ENCODE assay signal across 10 mouse cellular contexts in genomic region chr17:15185217-15185616, GRCm38 (mm10).
DNase-seq lines count a peak whose midpoint lies in the region; ATAC-seq and TF ChIP-seq lines count a peak whose summit lies in the region.
"Had no signal": no experiment of that assay in that cellular context is flagged by ENCODE, and none has a peak within 500 bp of the region (broad histone marks: within the 10 kb centered on the region; RNA-seq: fewer than 3 reads in every experiment).

No protein-coding gene starts in this region.

- no peaks in the 10 kb centered on the region for H3K9me3 ChIP-seq in midbrain, embryonic 10.5 days (replicated peaks)
- no peaks in the 10 kb centered on the region; the same call in 1 of the 2 replicates for H3K9me3 ChIP-seq in midbrain, embryonic 16.5 days (replicated peaks; ENCODE audit: control insufficient read depth, low read length, poor library complexity, severe bottlenecking)
- no peaks in the 10 kb centered on the region for H3K9me3 ChIP-seq in forebrain, embryonic 10.5 days
- H3K9me3 ChIP-seq in hindbrain, postnatal 0 days (ENCODE audit: low read length), result no peaks in the 10 kb centered on the region
- H3K9me3 ChIP-seq in heart, embryonic 11.5 days (replicated peaks; ENCODE audit: control insufficient read depth, low read length), result no peaks in the 10 kb centered on the region
- H3K9me3 ChIP-seq: liver, embryonic 13.5 days had no signal

- no peak for DNase-seq in midbrain, embryonic 10.5 days (ENCODE audit: low spot score)
- no peak for DNase-seq in forebrain, embryonic 10.5 days (ENCODE audit: extremely low spot score, low spot score)
- no peak for DNase-seq in hindbrain, postnatal 0 days (ENCODE audit: low spot score)
- DNase-seq in retina, embryonic 14.5 days (ENCODE audit: low spot score), result peak; percentile 82
- no peak for DNase-seq in layer of hippocampus, postnatal 10 days (ENCODE audit: low spot score in 2 of 2)
- DNase-seq: kidney, adult 9 months; liver, embryonic 13.5 days had no signal

- H3K27me3 ChIP-seq in midbrain, embryonic 10.5 days (ENCODE audit: low read depth, poor library complexity, severe bottlenecking), result 0 out of 2 replicates have a peak, but pooled peaks cover 10% of the 10 kb centered on the region
- H3K27me3 ChIP-seq in midbrain, embryonic 16.5 days (ENCODE audit: control insufficient read depth, insufficient read depth, low read depth, low read length), result no peaks in the 10 kb centered on the region
- H3K27me3 ChIP-seq in forebrain, embryonic 10.5 days (ENCODE audit: poor library complexity, severe bottlenecking), result peaks cover 10% of the 10 kb centered on the region
- no peaks in the 10 kb centered on the region for H3K27me3 ChIP-seq in hindbrain, postnatal 0 days (ENCODE audit: insufficient read depth, low read length)
- no peaks in the 10 kb centered on the region for H3K27me3 ChIP-seq in heart, embryonic 11.5 days (ENCODE audit: control insufficient read depth, insufficient read depth, low read length)

- no peaks in the 10 kb centered on the region for H3K36me3 ChIP-seq in midbrain, embryonic 10.5 days
- no peaks in the 10 kb centered on the region for H3K36me3 ChIP-seq in midbrain, embryonic 16.5 days (ENCODE audit: control insufficient read depth, insufficient read depth, low read length)
- no peaks in the 10 kb centered on the region for H3K36me3 ChIP-seq in forebrain, embryonic 10.5 days (replicated peaks)
- no peaks in the 10 kb centered on the region for H3K36me3 ChIP-seq in hindbrain, postnatal 0 days (ENCODE audit: insufficient read depth, low read length)
- H3K36me3 ChIP-seq in heart, embryonic 11.5 days (ENCODE audit: control insufficient read depth, insufficient read depth, low read length), result no peaks in the 10 kb centered on the region
- H3K36me3 ChIP-seq: liver, embryonic 13.5 days had no signal

- H3K4me1 ChIP-seq in midbrain, embryonic 10.5 days, result peaks cover 56% of the 10 kb centered on the region
- H3K4me1 ChIP-seq in midbrain, embryonic 16.5 days (ENCODE audit: control insufficient read depth, insufficient read depth, low read length), result peaks cover 11% of the 10 kb centered on the region
- H3K4me1 ChIP-seq in forebrain, embryonic 10.5 days, result peaks cover 56% of the 10 kb centered on the region
- no peaks in the 10 kb centered on the region; the same call in 1 of the 2 replicates for H3K4me1 ChIP-seq in hindbrain, postnatal 0 days (ENCODE audit: insufficient read depth, low read length)
- no peaks in the 10 kb centered on the region for H3K4me1 ChIP-seq in heart, embryonic 11.5 days (ENCODE audit: control insufficient read depth, insufficient read depth, low read length)
- H3K4me1 ChIP-seq: liver, embryonic 13.5 days had no signal

- H3K27ac ChIP-seq in midbrain, embryonic 10.5 days (replicated peaks), result peak overlapping the region; percentile 60
- no peak overlapping the region for H3K27ac ChIP-seq in midbrain, embryonic 16.5 days (ENCODE audit: low read length)
- H3K27ac ChIP-seq in forebrain, embryonic 10.5 days, result peak overlapping the region; percentile 75
- no peak overlapping the region for H3K27ac ChIP-seq in hindbrain, postnatal 0 days
- no peak overlapping the region for H3K27ac ChIP-seq in heart, embryonic 11.5 days (ENCODE audit: low read depth, low read length)
- H3K27ac ChIP-seq: liver, embryonic 13.5 days had no signal

- no peak overlapping the region for H3K4me3 ChIP-seq in midbrain, embryonic 10.5 days
- no peak overlapping the region for H3K4me3 ChIP-seq in midbrain, embryonic 16.5 days (ENCODE audit: low read depth, low read length)
- no peak overlapping the region for H3K4me3 ChIP-seq in forebrain, embryonic 10.5 days
- no peak overlapping the region for H3K4me3 ChIP-seq in hindbrain, postnatal 0 days (ENCODE audit: low read length)
- no peak overlapping the region for H3K4me3 ChIP-seq in heart, embryonic 11.5 days (ENCODE audit: low read depth, low read length)
- H3K4me3 ChIP-seq: liver, embryonic 13.5 days had no signal

- TF ChIP-seq CTCF in hindbrain, postnatal 0 days (IDR thresholded peaks at IDR 0.05; ENCODE audit: low read depth), result no peak

- 12% methylated on average over 5 of the region's 5 CpGs for WGBS in midbrain, embryonic 10.5 days
- 5% methylated on average over 5 of the region's 5 CpGs for WGBS in midbrain, embryonic 16.5 days
- 6% methylated on average over 5 of the region's 5 CpGs for WGBS in forebrain, embryonic 10.5 days
- 17% methylated on average over 5 of the region's 5 CpGs for WGBS in hindbrain, postnatal 0 days
- 27% methylated on average over 5 of the region's 5 CpGs for WGBS in heart, embryonic 11.5 days (ENCODE audit: insufficient replicate concordance)

- no peak overlapping the region for H3K9ac ChIP-seq in midbrain, embryonic 16.5 days (ENCODE audit: low read depth, low read length)
- H3K9ac ChIP-seq in hindbrain, postnatal 0 days (replicated peaks; ENCODE audit: low read length), result no peak overlapping the region
- no peak overlapping the region for H3K9ac ChIP-seq in heart, embryonic 11.5 days (ENCODE audit: low read depth, low read length)
- H3K9ac ChIP-seq: liver, embryonic 13.5 days had no signal

- no peak overlapping the region for H3K4me2 ChIP-seq in midbrain, embryonic 16.5 days (ENCODE audit: low read length)
- no peak overlapping the region for H3K4me2 ChIP-seq in hindbrain, postnatal 0 days (ENCODE audit: low read depth, low read length)
- no peak overlapping the region for H3K4me2 ChIP-seq in heart, embryonic 11.5 days
- H3K4me2 ChIP-seq: liver, embryonic 13.5 days had no signal

- ATAC-seq in midbrain, embryonic 16.5 days, result no peak
- peak; percentile 50 for ATAC-seq in hindbrain, postnatal 0 days
- no peak for ATAC-seq in megakaryocyte, adult 5-6 weeks (ENCODE audit: poor library complexity, severe bottlenecking)
- ATAC-seq in heart, embryonic 11.5 days (replicated peaks; ENCODE audit: insufficient number of reproducible peaks, low FRiP score, low TSS enrichment), result no peak

Comparison
In these comparisons a context has a peak if more than half of its experiments do, and no peak if none do; other contexts are left out.
1. H3K27ac ChIP-seq: peak in midbrain, embryonic 10.5 days (single experiment) and forebrain, embryonic 10.5 days (single experiment); none in midbrain, embryonic 16.5 days (single experiment), hindbrain, postnatal 0 days (single experiment) and heart, embryonic 11.5 days (single experiment).